7 mouse cellular contexts compared by ENCODE assay signal in the genomic region with DNA sequence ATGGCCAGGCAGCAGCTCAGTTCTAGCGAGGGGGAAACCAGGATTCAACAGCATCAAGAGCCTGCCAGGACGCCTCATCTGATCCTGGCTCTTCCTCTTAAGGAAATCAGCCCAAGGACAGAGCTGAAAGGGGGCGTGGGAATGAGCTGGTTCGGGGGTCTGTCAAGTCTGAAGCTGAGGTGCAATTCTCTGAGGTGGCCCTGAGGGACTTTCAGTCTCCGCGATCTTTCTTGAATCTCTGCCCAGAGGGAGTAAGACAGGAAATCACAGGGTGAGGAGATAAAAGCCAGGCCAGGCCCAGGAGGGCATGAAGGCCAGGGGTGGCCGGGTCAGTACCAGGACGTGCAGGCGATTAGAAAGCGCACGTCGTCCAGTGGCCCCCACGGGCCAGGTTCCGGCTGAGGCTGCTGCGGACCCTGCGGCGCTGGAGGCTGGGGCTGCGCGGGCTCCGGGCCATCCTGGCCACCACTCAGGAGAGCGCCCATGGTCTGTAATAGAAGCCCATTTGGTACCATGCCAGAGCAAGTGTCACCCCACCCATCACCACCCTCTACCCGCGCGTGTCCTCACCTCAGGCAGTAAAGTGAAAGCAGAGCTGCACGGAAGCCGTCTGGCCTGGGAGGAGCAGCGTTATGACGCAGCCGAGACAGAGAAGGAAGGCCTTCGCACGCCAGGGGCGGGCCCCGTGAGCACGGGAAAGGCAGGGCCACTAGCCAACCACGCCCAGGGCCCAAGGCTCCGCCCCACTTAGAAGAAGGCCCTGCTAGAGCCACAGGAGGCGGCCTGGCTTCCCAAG. TPM values are rescaled to one million over a fixed set of nuclear protein-coding genes. Genes with fewer than 3 reads are reported as not detected.
DNase-seq lines count a peak whose midpoint lies in the region; ATAC-seq lines count a peak whose summit lies in the region.

No protein-coding gene starts in this region.

- H3K27me3 ChIP-seq in intestine, embryonic 16.5 days (replicated peaks; ENCODE audit: control insufficient read depth, insufficient read depth, low read length): no peaks in the 10 kb centered on the region
- no peaks in the 10 kb centered on the region for H3K27me3 ChIP-seq in midbrain, embryonic 11.5 days (ENCODE audit: control insufficient read depth, insufficient read depth, low read length)

- WGBS in intestine, embryonic 16.5 days: 1% methylated on average over 37 of the region's 37 CpGs
- WGBS in midbrain, embryonic 11.5 days: 3% methylated on average over 35 of the region's 37 CpGs

- peaks cover 9% of the 10 kb centered on the region for H3K36me3 ChIP-seq in intestine, embryonic 16.5 days (ENCODE audit: control insufficient read depth, insufficient read depth, low read length)
- H3K36me3 ChIP-seq in midbrain, embryonic 11.5 days (ENCODE audit: control insufficient read depth, insufficient read depth, low read length): peaks cover 12% of the 10 kb centered on the region; the same call in 1 of the 2 replicates

- peak overlapping the region; percentile 87 for H3K4me2 ChIP-seq in intestine, embryonic 16.5 days (ENCODE audit: low read depth, low read length)
- peak overlapping the region; percentile 75 for H3K4me2 ChIP-seq in midbrain, embryonic 11.5 days

- H3K4me3 ChIP-seq in intestine, embryonic 16.5 days (ENCODE audit: low read length): peak overlapping the region; percentile 80
- peak overlapping the region; percentile 42 for H3K4me3 ChIP-seq in midbrain, embryonic 11.5 days (ENCODE audit: low read depth, low read length)

- H3K27ac ChIP-seq in intestine, embryonic 16.5 days (ENCODE audit: low read length): peak overlapping the region; percentile 97
- peak overlapping the region; percentile 16; the same call in 1 of the 2 replicates for H3K27ac ChIP-seq in midbrain, embryonic 11.5 days (ENCODE audit: low read depth, low read length)

- peaks cover 19% of the 10 kb centered on the region for H3K4me1 ChIP-seq in intestine, embryonic 16.5 days (ENCODE audit: control insufficient read depth, insufficient read depth, low read length)
- H3K4me1 ChIP-seq in midbrain, embryonic 11.5 days (ENCODE audit: control insufficient read depth, insufficient read depth, low read length): peaks cover 9% of the 10 kb centered on the region; the same call in 1 of the 2 replicates

- ATAC-seq in intestine, embryonic 16.5 days: peak; percentile 95
- ATAC-seq in midbrain, embryonic 11.5 days (ENCODE audit: low FRiP score): peak; percentile 97

- peak overlapping the region; percentile 92 for H3K9ac ChIP-seq in intestine, embryonic 16.5 days (ENCODE audit: low read depth, low read length)
- H3K9ac ChIP-seq in midbrain, embryonic 11.5 days (ENCODE audit: low read length): peak overlapping the region; percentile 58

- intact Hi-C loops in left cerebral cortex, postnatal 36 days (cut with DNase I): no loop called here

- no peaks in the 10 kb centered on the region for H3K9me3 ChIP-seq in intestine, embryonic 16.5 days (ENCODE audit: control insufficient read depth, low read length)
- no peaks in the 10 kb centered on the region for H3K9me3 ChIP-seq in midbrain, embryonic 11.5 days (ENCODE audit: control insufficient read depth, low read length)

- peak; percentile 98 for DNase-seq in adrenal gland, adult 2 months
- peak; percentile 78 for DNase-seq in embryo, embryonic 11.5 days (ENCODE audit: low read depth, low spot score)
- DNase-seq in gastrocnemius, postnatal 4 days (ENCODE audit: low spot score in 2 of 2): peak; percentile 88 to 95
- DNase-seq in left cerebral cortex, postnatal 36 days (ENCODE audit: low spot score in 2 of 2): peak; percentile 91 to 92
- peak; percentile 98 for DNase-seq in midbrain, embryonic 11.5 days (ENCODE audit: low spot score, missing footprints)
- DNase-seq in skeletal muscle tissue, adult 2 months (ENCODE audit: low read depth, low spot score): peak; percentile 95

RNA-seq across cellular contexts. Expression of gene BC029722, which starts 0.4 kb away (rescaled TPM):
- total RNA-seq in adrenal gland, adult 2 months (2021): 100 to 1,000 TPM; 235 to 249 TPM
- polyA plus RNA-seq in adrenal gland, adult 2 months (2012; rRNA removed): 733 and 890 TPM in 2 replicates
- total RNA-seq in gastrocnemius, postnatal 4 days (2021): 10 to 100 TPM; 11.4 to 13.5 TPM
- 27.4 and 30.0 TPM in 2 replicates for polyA plus RNA-seq in intestine, embryonic 16.5 days (2015; fragmentation: Nextera tagmentation; extraction: Ambion mirVana)
- 10 to 100 TPM; 54.9 to 65.9 TPM for total RNA-seq in left cerebral cortex, postnatal 36 days (2021)
- 7.9 and 8.0 TPM in 2 replicates for polyA plus RNA-seq in midbrain, embryonic 11.5 days (2014; fragmentation: Nextera tagmentation; extraction: Ambion mirVana)

RNA-seq across cellular contexts. Expression of gene Eif6, which starts 7.9 kb away (rescaled TPM):
- total RNA-seq in adrenal gland, adult 2 months (2021): 100 to 1,000 TPM; 145 to 164 TPM
- polyA plus RNA-seq in adrenal gland, adult 2 months (2012; rRNA removed): 183 and 185 TPM in 2 replicates
- 10 to 100 TPM; 74.9 to 79.4 TPM for total RNA-seq in gastrocnemius, postnatal 4 days (2021)
- polyA plus RNA-seq in intestine, embryonic 16.5 days (2015; fragmentation: Nextera tagmentation; extraction: Ambion mirVana): 279 and 287 TPM in 2 replicates
- total RNA-seq in left cerebral cortex, postnatal 36 days (2021): 10 to 100 TPM; 66.1 to 80.5 TPM
- 188 TPM in 2 replicates for polyA plus RNA-seq in midbrain, embryonic 11.5 days (2014; fragmentation: Nextera tagmentation; extraction: Ambion mirVana)

RNA-seq across cellular contexts. Expression of gene Fam83c, which starts 15.9 kb away (rescaled TPM):
- under 1 TPM in 1 of 2 experiments, not detected in 1; 0.10 TPM for total RNA-seq in adrenal gland, adult 2 months (2021)
- 0.03 and 0.04 TPM in 2 replicates for polyA plus RNA-seq in adrenal gland, adult 2 months (2012; rRNA removed)
- not detected for total RNA-seq in gastrocnemius, postnatal 4 days (2021)
- 0.33 and 0.35 TPM in 2 replicates for polyA plus RNA-seq in intestine, embryonic 16.5 days (2015; fragmentation: Nextera tagmentation; extraction: Ambion mirVana)
- not detected for total RNA-seq in left cerebral cortex, postnatal 36 days (2021)
- polyA plus RNA-seq in midbrain, embryonic 11.5 days (2014; fragmentation: Nextera tagmentation; extraction: Ambion mirVana): 0.14 and 0.25 TPM in 2 replicates

RNA-seq across cellular contexts. Expression of gene Mmp24, which starts 43.7 kb away (rescaled TPM):
- total RNA-seq in adrenal gland, adult 2 months (2021): 1 to 10 TPM; 1.2 to 1.9 TPM
- 1.4 and 2.0 TPM in 2 replicates for polyA plus RNA-seq in adrenal gland, adult 2 months (2012; rRNA removed)
- total RNA-seq in gastrocnemius, postnatal 4 days (2021): under 1 TPM; 0.05 TPM
- 0.18 and 0.21 TPM in 2 replicates for polyA plus RNA-seq in intestine, embryonic 16.5 days (2015; fragmentation: Nextera tagmentation; extraction: Ambion mirVana)
- 10 to 100 TPM; 33.8 to 38.0 TPM for total RNA-seq in left cerebral cortex, postnatal 36 days (2021)
- 2.0 and 2.1 TPM in 2 replicates for polyA plus RNA-seq in midbrain, embryonic 11.5 days (2014; fragmentation: Nextera tagmentation; extraction: Ambion mirVana)

Comparison
In these comparisons a context has a peak if more than half of its experiments do, and no peak if none do; other contexts are left out.
1. Peak in every context shown above with its lines: DNase-seq, ATAC-seq, H3K4me3 ChIP-seq and H3K27ac ChIP-seq.